Mouse (Mus musculus) liver, postnatal 0 days (tissue): ENCODE measurements around the gene Nepn.

ENCODE experiments used
- CTCF ChIP-seq: sonication (generic); IDR thresholded peaks from 2 replicates; pipeline ENCODE4 v1.5.1; 2016; ENCODE audit warnings: antibody characterized with exemption, low read depth
- EP300 ChIP-seq: IDR thresholded peaks from 2 replicates; pipeline ENCODE4 v1.6.1; 2016; ENCODE audit warnings: antibody characterized with exemption, low read depth, mild to moderate bottlenecking

DNA sequence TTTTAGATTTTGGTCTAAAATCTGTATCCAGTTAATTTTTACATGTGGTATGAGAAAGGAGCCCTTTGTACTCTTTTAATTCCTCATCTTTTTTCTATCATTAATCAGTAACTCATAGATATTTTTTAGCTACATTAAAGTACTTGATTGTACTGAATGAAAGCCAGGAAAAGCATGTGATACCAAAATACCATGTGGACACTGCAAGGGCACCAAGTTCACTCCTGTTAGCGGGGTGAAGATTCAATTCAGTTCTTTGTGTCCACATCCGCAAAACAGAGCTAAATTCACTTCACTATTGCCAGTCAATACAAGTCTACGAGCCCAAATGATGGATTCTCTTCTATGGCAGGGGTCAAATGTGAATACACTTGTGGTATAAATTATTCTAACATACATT is 7.9 kb downstream of the Nepn start:
- no peak for TF ChIP-seq CTCF
- no peak for TF ChIP-seq EP300
